Mouse (Mus musculus): ENCODE measurements around the gene Ghr. TPM values are rescaled to one million over a fixed set of nuclear protein-coding genes. Genes with fewer than 3 reads are reported as not detected.

Ghr gene
- polyA plus RNA-seq, 2 experiments from 2014 or later, result 0.10 to 0.78 TPM

GRCm38 (mm10) chr15:3514027-3514426 lies 69.3 kb downstream of the Ghr start:
- ATAC-seq, result no peak

DNA sequence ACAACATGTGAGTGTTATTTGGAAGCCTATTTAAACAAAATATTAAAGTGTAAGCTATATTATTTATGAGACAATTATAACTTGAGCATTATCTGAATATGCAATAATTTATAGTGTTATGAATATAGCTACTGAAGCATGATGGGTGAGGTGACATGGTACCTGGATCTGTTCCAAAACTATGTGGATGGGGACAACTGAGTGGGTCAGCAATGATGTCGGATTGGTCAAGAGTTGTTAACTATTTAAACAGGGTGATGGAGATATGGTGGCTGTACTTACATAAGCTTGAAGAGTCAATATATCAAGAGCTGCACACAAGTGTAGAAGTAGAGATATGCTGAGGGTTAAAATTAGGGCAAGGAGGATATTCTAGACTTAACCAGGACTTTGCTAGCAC lies 70.9 kb downstream of the Ghr start:
- no peak for ATAC-seq

DNA sequence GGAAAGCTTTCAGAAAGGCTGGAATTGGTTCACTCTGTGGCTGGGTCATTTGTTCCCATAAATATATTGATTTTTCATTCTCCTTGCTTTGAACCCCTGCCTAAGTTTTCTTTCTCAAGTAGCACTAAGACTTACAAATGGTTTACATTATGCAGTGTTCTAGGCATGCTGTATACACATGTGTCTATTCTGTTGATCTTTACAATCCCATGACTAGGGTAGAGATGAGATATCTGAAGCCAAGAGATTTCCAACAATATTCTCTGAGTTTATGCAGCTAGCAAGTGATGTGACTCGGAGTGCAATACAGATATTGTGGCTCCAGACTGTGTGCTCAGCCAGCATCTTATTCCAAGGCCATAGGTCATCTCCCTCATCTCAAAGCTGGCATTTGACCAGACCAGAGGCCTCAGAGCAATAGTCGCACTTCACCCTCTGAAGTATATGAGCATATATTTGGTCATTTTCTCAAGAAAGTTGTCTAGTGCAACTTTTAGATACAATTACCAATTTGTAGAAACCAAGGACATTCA lies 71.6 kb downstream of the Ghr start:
- ATAC-seq, result no peak

DNA sequence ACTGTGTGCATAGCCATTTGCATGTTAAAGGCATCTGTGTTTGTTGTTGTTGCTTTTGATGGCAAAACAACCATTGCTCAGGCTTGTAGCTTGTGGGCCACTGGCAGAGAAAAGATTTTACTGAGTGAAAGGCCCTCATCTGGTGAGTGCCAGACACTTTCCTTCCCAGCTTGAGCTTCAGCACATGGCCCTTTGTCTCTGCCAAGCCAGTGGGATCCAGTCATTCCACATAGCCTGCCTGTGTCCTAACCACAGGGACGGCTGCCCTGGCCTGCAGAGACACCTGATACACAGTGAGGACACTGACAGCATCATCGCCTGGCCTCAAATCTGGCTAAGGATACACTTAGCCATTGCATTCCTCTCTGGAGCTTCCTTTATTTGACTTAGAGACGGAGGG lies 74.2 kb downstream of the Ghr start:
- no peak for ATAC-seq

- ATAC-seq, result no peak
Measured at GRCm38 (mm10) chr15:3507329-3507728, 76.0 kb downstream of the Ghr start.

DNA sequence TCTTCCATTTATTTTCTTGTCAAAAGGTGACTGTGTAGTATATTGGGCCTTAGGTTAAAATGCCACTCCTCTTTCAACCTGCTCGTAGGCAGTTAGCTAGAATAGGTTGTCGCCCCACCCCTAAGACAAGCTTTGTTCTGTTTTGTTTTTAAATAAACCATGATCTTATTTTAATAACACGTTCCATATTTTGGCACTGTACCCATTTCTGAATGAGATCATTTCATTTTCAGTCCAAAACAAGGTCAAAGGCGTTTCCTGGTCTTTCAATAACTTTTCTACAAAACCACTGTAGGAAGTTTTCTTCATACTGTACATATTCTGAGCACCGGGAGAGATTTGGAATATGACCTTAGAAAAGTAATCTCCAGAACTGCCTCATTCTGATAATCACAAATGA lies 78.6 kb downstream of the Ghr start:
- ATAC-seq, result no peak

- ATAC-seq, result no peak
Measured at GRCm38 (mm10) chr15:3501683-3502082, 81.6 kb downstream of the Ghr start.

DNA sequence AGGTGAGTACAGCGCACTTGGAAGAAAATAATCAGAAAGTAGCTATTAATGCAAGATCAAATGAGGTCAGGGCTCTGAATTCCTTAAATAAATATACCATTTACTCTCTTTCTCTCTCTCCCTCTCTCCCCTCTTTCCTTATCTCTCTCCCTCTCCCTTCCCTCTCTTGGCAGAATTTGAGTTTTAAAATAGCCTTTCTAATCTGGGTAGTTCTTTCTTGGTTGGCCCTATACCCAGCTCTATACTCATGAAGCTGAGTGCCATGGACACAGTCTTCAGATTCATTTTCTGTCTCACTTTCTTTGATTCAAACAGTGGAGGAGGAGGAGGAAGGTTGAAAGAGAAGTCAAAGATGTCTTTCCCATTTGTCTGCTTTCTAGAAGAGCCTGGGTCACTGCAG lies 84.3 kb downstream of the Ghr start:
- ATAC-seq, result no peak

DNA sequence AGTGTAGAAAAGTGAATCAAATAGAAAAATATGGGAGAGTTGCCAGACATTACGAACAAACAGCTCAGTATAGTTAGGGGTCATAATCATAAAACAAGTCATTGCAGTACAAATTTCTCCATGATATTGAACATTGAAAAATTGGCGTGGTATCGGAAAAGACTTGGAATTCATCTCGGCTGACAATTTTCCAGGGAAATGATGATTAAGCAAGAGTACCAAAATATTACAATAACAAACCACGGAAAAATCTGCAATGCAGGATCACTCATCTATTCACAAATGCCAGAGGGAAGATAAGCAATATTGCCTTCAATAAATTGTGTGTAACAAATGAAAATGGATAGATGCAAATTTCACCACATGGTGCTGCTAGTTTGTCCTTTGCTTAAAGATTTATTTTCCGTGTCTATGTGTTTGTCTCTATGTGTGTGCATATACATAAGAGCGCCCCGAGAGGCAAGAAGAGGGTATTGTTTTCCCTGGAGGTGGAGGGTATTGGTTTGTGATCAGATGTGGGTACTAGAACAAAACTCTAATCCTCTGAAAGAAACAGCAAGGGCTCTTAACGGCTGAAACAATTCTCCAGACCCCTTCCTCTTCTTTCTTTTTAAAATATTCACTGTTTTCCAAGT lies 85.2 kb downstream of the Ghr start:
- ATAC-seq, result no peak

- no peak for ATAC-seq
Measured at GRCm38 (mm10) chr15:3490868-3491267, 92.4 kb downstream of the Ghr start.

GRCm38 (mm10) chr15:3490011-3490410 lies 93.3 kb downstream of the Ghr start:
- ATAC-seq, result no peak

DNA sequence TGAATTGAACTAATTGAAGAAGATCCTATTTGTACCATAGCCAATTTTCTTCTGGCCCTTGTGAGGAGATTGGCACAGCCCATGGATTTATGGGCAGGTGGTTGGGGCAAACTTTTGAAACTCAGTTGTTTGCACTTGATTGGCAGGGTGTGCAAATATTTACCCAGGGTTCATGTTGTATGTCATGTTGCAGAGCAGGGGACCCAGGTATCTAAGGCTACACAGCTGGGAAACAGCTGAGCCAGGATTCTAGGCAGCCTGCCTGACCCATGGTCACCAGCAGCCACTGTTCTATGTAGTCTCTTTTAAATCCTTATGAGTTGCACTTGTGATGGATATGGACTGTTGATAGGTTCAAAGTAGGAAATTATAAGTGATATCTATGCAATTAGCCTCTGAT lies 94.1 kb downstream of the Ghr start:
- no peak for ATAC-seq

DNA sequence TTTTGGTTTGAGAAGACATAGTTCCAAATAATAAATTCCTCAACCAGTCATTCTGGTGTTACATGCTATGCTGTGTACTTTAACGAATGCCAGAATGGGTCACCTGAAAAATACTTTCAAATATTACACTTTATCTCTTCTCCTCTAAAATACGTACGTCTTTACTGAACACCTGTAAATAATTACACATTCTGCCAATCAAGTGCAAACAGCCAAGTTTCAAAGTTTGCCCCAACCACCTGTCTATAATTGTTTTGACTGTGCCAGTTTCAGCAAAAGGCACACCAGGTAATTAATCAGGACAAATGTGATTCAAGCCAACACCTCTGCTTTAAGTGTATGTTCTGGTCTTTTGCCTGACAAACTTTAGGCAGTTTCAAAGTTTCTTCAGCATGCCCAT lies 94.7 kb downstream of the Ghr start:
- ATAC-seq, result no peak

DNA sequence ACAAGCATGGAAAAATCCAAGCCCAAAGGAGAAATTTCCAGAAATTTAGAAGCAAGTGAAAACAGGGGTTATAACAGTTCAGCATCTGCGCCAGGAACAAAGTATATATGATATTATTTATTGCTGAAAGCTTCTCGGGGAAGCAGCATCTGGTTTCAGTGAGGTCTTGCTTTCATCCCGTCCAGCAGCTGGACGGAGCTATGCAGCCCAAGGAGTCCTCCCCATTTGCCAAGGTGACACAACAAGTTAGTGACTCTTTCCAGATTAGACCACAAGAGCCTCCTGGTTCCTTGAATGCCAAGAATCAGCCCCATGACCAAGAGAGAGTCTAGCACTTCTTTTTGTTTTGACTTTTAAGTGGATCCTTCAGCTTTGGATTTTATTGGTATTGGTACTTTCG lies 96.6 kb downstream of the Ghr start:
- ATAC-seq, result no peak

DNA sequence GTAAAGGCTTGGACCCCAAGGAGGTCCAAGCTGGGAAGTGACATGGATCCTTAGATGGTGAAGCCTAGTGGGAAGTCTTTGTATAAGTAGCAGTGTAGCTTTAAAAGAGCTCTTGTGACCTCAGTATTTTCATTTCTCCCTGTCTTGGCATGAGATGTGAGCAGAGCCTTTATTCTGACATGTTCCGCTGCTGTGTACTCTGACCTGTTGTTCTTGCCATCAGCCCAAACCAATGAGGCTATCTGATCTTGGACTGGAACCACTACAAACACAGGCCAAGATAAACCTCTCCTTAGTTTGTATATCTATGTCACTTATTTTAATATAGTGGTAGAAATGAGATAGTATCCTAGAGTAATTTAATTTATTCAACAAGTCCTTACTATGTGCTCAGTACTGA lies 97.9 kb downstream of the Ghr start:
- ATAC-seq, result no peak

DNA sequence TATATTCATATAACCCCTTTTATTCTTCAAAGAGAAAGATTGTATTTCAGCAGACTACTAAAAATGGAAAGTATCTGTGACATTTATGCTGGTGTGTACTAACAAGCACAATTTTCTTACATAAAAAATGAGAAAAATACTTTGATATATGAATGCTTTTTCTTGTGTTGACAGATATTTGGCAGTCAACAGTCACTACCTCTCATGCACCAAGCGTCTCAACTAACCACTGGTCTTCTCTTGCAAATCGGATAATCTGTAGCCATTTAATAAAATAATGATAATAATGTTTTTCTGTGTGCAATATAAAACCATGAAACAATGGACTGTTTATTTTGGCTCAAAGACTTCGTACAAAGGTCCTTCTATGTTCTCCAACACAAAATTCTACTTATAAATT lies 99.8 kb downstream of the Ghr start:
- no peak for ATAC-seq

- no peak for ATAC-seq
Measured at GRCm38 (mm10) chr15:3469230-3469629, 114.1 kb downstream of the Ghr start.

DNA sequence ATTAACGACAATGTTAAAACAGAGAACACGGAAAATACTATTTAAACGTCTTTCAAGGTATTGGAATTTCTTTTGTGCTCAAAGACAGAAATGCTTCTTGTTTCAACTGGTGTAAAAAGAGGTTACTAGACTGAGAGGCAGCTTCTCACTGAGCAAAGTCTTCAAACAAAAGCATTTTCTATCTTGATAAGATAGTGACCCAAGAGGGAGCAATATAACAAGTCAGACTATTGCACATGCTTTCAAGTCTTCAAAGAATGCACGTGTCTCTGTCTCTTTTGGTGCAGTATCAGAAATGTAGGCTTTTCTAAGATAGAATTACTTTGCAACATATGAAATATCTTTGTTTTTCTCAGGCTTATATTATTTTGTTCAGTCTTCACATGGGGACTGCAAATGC lies 116.7 kb downstream of the Ghr start:
- ATAC-seq, result no peak

GRCm38 (mm10) chr15:3464754-3465153 lies 118.5 kb downstream of the Ghr start:
- ATAC-seq, result no peak

- no peak for ATAC-seq
Measured at GRCm38 (mm10) chr15:3456543-3456942, 126.7 kb downstream of the Ghr start.

DNA sequence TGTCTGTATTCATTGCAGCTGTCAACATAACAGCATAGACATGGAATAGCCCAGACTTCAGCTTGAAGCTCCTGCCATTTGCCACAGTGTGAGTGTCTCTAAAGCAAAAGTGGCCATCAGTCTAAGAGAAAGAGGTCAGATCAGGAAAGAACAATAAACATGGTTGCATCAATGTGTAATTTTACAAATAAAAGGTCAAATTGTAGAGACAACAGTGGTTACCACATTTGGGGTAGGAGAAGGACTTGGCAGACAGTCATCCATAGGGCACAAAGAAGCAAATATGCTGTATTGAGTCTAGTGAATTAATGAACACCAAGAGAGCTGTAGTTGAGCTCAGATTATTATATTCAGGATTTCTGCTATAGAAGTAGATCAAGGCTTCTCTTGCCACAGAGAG lies 127.7 kb downstream of the Ghr start:
- ATAC-seq, result no peak

GRCm38 (mm10) chr15:3452080-3452752 lies 131.1 kb downstream of the Ghr start:
- no peak for ATAC-seq

- ATAC-seq, result no peak
Measured at GRCm38 (mm10) chr15:3449564-3449963, 133.7 kb downstream of the Ghr start.

- no peak for ATAC-seq
Measured at GRCm38 (mm10) chr15:3445285-3445909, 137.9 kb downstream of the Ghr start.

All from activated CD4-positive, CD25-positive, alpha-beta regulatory T cell, adult 4 months (primary cell).